Mouse (Mus musculus): ENCODE results near the gene Atn1. TPM values are rescaled to one million over a fixed set of nuclear protein-coding genes. Genes with fewer than 3 reads are reported as not detected.
A peak's percentile ranks its signal among the peaks of the same experiment; 100 is the strongest.

Atn1 gene
- polyA plus RNA-seq, 1 experiment from 2014 or later, result 13.1 TPM

DNA sequence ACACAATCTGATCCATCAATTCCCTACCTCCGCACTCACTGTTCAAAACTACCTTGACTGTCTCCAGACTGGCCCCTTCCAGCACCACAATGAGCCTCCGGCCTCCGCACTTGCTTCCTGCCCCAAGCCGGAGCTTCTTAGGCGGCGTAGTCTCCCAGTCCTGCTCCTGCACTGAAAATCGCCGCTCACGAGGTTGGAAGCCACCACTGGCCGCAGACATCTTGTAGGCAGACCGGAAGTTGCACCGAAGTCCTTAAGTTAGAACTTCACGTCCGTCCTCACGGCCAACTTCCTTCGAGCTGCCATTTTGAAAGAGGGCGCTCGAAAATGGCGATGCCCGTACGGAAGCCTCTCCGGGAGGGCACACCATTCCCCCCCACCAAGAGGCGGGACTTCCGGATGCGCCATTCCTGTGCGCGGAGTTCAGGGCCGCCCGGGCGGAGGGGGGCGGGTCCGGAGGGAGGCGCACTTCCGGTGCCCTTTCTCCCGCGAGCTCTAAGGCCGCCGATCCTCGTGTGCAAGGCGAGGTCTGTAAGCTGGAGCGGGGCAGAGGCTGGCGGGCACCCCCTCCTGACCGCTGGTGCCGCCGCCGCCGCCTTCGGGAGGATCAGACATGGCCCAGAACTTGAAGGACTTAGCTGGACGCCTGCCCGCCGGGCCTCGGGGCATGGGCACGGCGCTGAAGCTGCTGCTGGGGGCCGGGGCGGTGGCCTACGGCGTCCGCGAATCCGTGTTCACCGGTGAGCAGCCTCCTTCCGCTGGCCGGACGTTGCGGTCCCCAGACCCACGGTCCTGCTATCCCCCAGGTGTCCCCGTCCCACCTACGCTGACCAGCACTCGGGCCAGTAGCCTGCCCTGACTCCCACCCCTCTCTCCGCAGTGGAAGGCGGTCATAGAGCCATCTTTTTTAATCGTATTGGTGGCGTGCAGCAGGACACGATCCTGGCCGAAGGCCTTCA is 44.2 kb downstream of the Atn1 start, which contains the start of the genes Emg1 and Phb2:
Gene Emg1 (minus strand): TSS at position 355 of the 959 bp plus-strand sequence.
Gene Phb2 (plus strand): TSS at position 513 of the 959 bp plus-strand sequence.
- Histone ChIP-seq H3K9me3 (replicated peaks; ENCODE audit: control insufficient read depth, low read length) (no peaks in the 10 kb centered on the region), H3K36me3 (ENCODE audit: control insufficient read depth, insufficient read depth, low read length) (peaks cover 22% of the 10 kb centered on the region), H3K9ac (ENCODE audit: low read length) (peak within 1 kb of the TSS; percentile 89), H3K4me2 (ENCODE audit: low read depth, low read length) (peak within 1 kb of the TSS; percentile 93), H3K4me1 (ENCODE audit: control insufficient read depth, insufficient read depth, low read length) (peaks cover 26% of the 10 kb centered on the region), H3K4me3 (replicated peaks; ENCODE audit: low read length) (peak within 1 kb of the TSS; percentile 93), H3K27ac (ENCODE audit: low read length) (peak within 1 kb of the TSS; percentile 89), H3K27me3 (ENCODE audit: control insufficient read depth, insufficient read depth, low read length) (no peaks in the 10 kb centered on the region)
- WGBS, result under 1% methylated on average over 76 of the region's 76 CpGs
- peak; percentile 98 for ATAC-seq (ENCODE audit: insufficient read depth, low FRiP score)

- H3K9me3 ChIP-seq (replicated peaks; ENCODE audit: control insufficient read depth, low read length), result no peaks in the 10 kb centered on the region
- H3K9ac ChIP-seq (ENCODE audit: low read length), result no peak overlapping the region
- peaks cover 15% of the 10 kb centered on the region for H3K36me3 ChIP-seq (ENCODE audit: control insufficient read depth, insufficient read depth, low read length)
- no peak for ATAC-seq (ENCODE audit: insufficient read depth, low FRiP score)
- H3K27ac ChIP-seq (ENCODE audit: low read length), result no peak overlapping the region
- WGBS, result 87% methylated on average over 10 of the region's 10 CpGs
- no peak overlapping the region for H3K4me3 ChIP-seq (replicated peaks; ENCODE audit: low read length)
- peaks cover 11% of the 10 kb centered on the region for H3K4me1 ChIP-seq (ENCODE audit: control insufficient read depth, insufficient read depth, low read length)
- H3K4me2 ChIP-seq (ENCODE audit: low read depth, low read length), result no peak overlapping the region
- H3K27me3 ChIP-seq (ENCODE audit: control insufficient read depth, insufficient read depth, low read length), result no peaks in the 10 kb centered on the region
Measured at GRCm38 (mm10) chr6:124708289-124708889, 47.9 kb downstream of the Atn1 start.

GRCm38 (mm10) chr6:124706061-124706627 is 50.2 kb downstream of the Atn1 start:
- Histone ChIP-seq H3K9ac (ENCODE audit: low read length) (no peak overlapping the region), H3K9me3 (replicated peaks; ENCODE audit: control insufficient read depth, low read length) (no peaks in the 10 kb centered on the region), H3K4me3 (replicated peaks; ENCODE audit: low read length) (no peak overlapping the region), H3K4me1 (ENCODE audit: control insufficient read depth, insufficient read depth, low read length) (peaks cover 8% of the 10 kb centered on the region; the same call in 1 of the 2 replicates), H3K27ac (ENCODE audit: low read length) (no peak overlapping the region), H3K27me3 (ENCODE audit: control insufficient read depth, insufficient read depth, low read length) (no peaks in the 10 kb centered on the region), H3K4me2 (ENCODE audit: low read depth, low read length) (no peak overlapping the region), H3K36me3 (ENCODE audit: control insufficient read depth, insufficient read depth, low read length) (peaks cover 21% of the 10 kb centered on the region)
- ATAC-seq (ENCODE audit: insufficient read depth, low FRiP score), result no peak
- WGBS, result 83% methylated on average over 5 of the region's 5 CpGs

DNA sequence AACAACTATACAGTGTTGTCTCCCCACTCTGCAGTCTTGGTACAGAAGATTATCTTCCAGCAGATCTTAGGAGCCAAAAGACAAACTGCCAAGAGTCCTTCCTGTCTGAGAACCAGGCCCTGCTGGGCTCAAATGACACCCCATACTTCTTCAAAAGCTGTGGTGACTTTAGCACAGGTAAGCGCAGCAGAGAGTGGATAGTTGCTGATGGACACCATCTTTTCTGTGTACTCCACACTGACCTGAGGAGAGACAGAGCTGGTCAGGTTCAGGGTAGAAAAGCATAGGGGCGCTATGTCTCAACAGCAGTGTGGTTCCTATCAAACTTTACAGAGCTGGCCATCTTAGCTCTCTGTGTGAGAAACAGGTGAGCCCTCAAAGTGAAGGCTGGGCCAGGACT is 51.9 kb downstream of the Atn1 start:
- Histone ChIP-seq H3K27ac (ENCODE audit: low read length) (no peak overlapping the region), H3K4me2 (ENCODE audit: low read depth, low read length) (no peak overlapping the region), H3K4me1 (ENCODE audit: control insufficient read depth, insufficient read depth, low read length) (no peaks in the 10 kb centered on the region), H3K9me3 (replicated peaks; ENCODE audit: control insufficient read depth, low read length) (no peaks in the 10 kb centered on the region), H3K9ac (ENCODE audit: low read length) (no peak overlapping the region), H3K36me3 (ENCODE audit: control insufficient read depth, insufficient read depth, low read length) (peaks cover 21% of the 10 kb centered on the region), H3K27me3 (ENCODE audit: control insufficient read depth, insufficient read depth, low read length) (no peaks in the 10 kb centered on the region), H3K4me3 (replicated peaks; ENCODE audit: low read length) (no peak overlapping the region)
- WGBS, result 96% methylated on average over 2 of the region's 2 CpGs
- no peak for ATAC-seq (ENCODE audit: insufficient read depth, low FRiP score)

DNA sequence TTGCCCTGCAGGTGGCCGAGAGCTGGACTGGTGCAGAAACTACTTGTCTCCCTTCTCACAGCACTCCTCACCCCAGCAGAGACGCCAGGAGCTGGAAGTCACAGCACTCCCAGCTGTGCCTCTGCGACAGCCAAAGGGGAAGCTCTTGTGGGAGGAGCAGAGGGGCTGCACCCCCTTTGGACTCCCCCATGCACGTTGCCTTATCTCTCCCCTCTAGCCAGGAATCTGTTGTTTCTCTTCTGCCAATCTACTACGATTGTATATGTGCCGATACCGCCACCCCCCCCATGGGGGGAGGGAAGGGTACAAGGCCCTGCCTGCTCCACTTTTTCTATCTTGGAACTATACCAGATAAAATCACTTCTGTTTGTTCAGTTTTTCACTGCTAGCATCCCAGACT is 52.5 kb downstream of the Atn1 start:
- Histone ChIP-seq H3K27ac (ENCODE audit: low read length) (no peak overlapping the region), H3K36me3 (ENCODE audit: control insufficient read depth, insufficient read depth, low read length) (peaks cover 20% of the 10 kb centered on the region), H3K4me3 (replicated peaks; ENCODE audit: low read length) (no peak overlapping the region), H3K27me3 (ENCODE audit: control insufficient read depth, insufficient read depth, low read length) (no peaks in the 10 kb centered on the region), H3K9ac (ENCODE audit: low read length) (no peak overlapping the region), H3K4me1 (ENCODE audit: control insufficient read depth, insufficient read depth, low read length) (no peaks in the 10 kb centered on the region), H3K4me2 (ENCODE audit: low read depth, low read length) (no peak overlapping the region), H3K9me3 (replicated peaks; ENCODE audit: control insufficient read depth, low read length) (no peaks in the 10 kb centered on the region)
- WGBS, result 54% methylated on average over 7 of the region's 7 CpGs
- ATAC-seq (ENCODE audit: insufficient read depth, low FRiP score), result no peak

- peak; percentile 52; the same call in 1 of the 2 replicates for ATAC-seq (ENCODE audit: insufficient read depth, low FRiP score)
- H3K27ac ChIP-seq (ENCODE audit: low read length), result no peak overlapping the region
- no peaks in the 10 kb centered on the region for H3K4me1 ChIP-seq (ENCODE audit: control insufficient read depth, insufficient read depth, low read length)
- H3K4me2 ChIP-seq (ENCODE audit: low read depth, low read length), result no peak overlapping the region
- peaks cover 18% of the 10 kb centered on the region for H3K36me3 ChIP-seq (ENCODE audit: control insufficient read depth, insufficient read depth, low read length)
- H3K9ac ChIP-seq (ENCODE audit: low read length), result no peak overlapping the region
- WGBS, result 47% methylated on average over 3 of the region's 3 CpGs
- H3K4me3 ChIP-seq (replicated peaks; ENCODE audit: low read length), result no peak overlapping the region
- no peaks in the 10 kb centered on the region for H3K9me3 ChIP-seq (replicated peaks; ENCODE audit: control insufficient read depth, low read length)
- no peaks in the 10 kb centered on the region for H3K27me3 ChIP-seq (ENCODE audit: control insufficient read depth, insufficient read depth, low read length)
Measured at GRCm38 (mm10) chr6:124702784-124703103, 53.6 kb downstream of the Atn1 start.

- no peak for ATAC-seq (ENCODE audit: insufficient read depth, low FRiP score)
- no peak overlapping the region for H3K27ac ChIP-seq (ENCODE audit: low read length)
- H3K9me3 ChIP-seq (replicated peaks; ENCODE audit: control insufficient read depth, low read length), result no peaks in the 10 kb centered on the region
- peaks cover 18% of the 10 kb centered on the region for H3K36me3 ChIP-seq (ENCODE audit: control insufficient read depth, insufficient read depth, low read length)
- no peak overlapping the region for H3K4me2 ChIP-seq (ENCODE audit: low read depth, low read length)
- no peaks in the 10 kb centered on the region for H3K4me1 ChIP-seq (ENCODE audit: control insufficient read depth, insufficient read depth, low read length)
- WGBS, result 89% methylated on average over 17 of the region's 17 CpGs
- H3K27me3 ChIP-seq (ENCODE audit: control insufficient read depth, insufficient read depth, low read length), result no peaks in the 10 kb centered on the region
- no peak overlapping the region for H3K9ac ChIP-seq (ENCODE audit: low read length)
- no peak overlapping the region for H3K4me3 ChIP-seq (replicated peaks; ENCODE audit: low read length)
Measured at GRCm38 (mm10) chr6:124702102-124702783, 54.1 kb downstream of the Atn1 start.

- H3K27me3 ChIP-seq (ENCODE audit: control insufficient read depth, insufficient read depth, low read length), result no peaks in the 10 kb centered on the region
Measured at GRCm38 (mm10) chr6:124701338-124701737, 55.0 kb downstream of the Atn1 start.

More at GRCm38 (mm10) chr6:124701338-124701737, 55.0 kb downstream of the Atn1 start:
- no peak overlapping the region for H3K4me2 ChIP-seq (ENCODE audit: low read depth, low read length)
- WGBS, result 73% methylated on average over 8 of the region's 8 CpGs
- H3K9me3 ChIP-seq (replicated peaks; ENCODE audit: control insufficient read depth, low read length), result no peaks in the 10 kb centered on the region
- no peaks in the 10 kb centered on the region for H3K4me1 ChIP-seq (ENCODE audit: control insufficient read depth, insufficient read depth, low read length)
- H3K36me3 ChIP-seq (ENCODE audit: control insufficient read depth, insufficient read depth, low read length), result peaks cover 18% of the 10 kb centered on the region
- ATAC-seq (ENCODE audit: insufficient read depth, low FRiP score), result no peak
- no peak overlapping the region for H3K27ac ChIP-seq (ENCODE audit: low read length)
- H3K9ac ChIP-seq (ENCODE audit: low read length), result no peak overlapping the region
- H3K4me3 ChIP-seq (replicated peaks; ENCODE audit: low read length), result no peak overlapping the region
